Mouse (Mus musculus) 3134 (cell line): ENCODE data around the gene Pold3.

Experiments
- DNase-seq: peaks from one replicate; pipeline ENCODE4 v3.0.0-alpha.2; 2011; ENCODE audit warnings: low spot score; ENCODE audit not compliant: insufficient read length; ENCODE audit errors: extremely low read depth

Gene Pold3

GRCm38 (mm10) chr7:100034815-100035463 lies 86.4 kb downstream of the Pold3 start:
- no peak for DNase-seq

GRCm38 (mm10) chr7:100033672-100034071 lies 87.7 kb downstream of the Pold3 start:
- no peak for DNase-seq
